Mouse (Mus musculus) spleen, adult 10 weeks (tissue): ENCODE measurements around the gene Gm21719. TPM values are rescaled to one million over a fixed set of nuclear protein-coding genes. Genes with fewer than 3 reads are reported as not detected.

Source experiments
- polyA plus RNA-seq: library from polyadenylated mRNA; stranded (reverse); fragments of 350-450 nt; fragmentation: Illumina TruSeq; extraction: RNeasy Lipid Tissue Mini Kit (QIAGEN cat#74804); gene quantifications from one replicate; pipeline ENCODE4 v1.2.3, GENCODE M21; 2015; ENCODE audit warnings: low replicate concordance; ENCODE audit not compliant: insufficient read depth

Gm21719 gene
- polyA plus RNA-seq: not detected

DNA sequence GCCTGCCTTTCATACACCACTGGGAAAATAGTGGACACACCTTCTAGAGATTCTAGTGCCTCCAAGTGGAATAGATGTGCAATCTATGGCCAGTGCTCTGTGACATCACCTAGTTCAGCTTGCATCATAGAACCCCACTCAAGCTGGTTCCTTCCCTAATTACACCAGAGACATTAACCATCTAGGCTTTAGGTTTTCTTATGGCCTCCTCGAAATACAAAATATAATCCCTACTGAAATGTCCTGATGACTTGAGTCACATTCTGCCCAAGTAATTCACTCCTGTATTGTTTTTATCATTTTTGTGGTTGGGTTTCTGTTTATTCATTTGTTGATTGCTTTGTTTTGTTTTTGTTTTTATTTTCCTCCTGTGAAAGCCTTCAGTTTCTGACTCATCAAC is at the start of gene Gm21719:
Gm21719 (minus strand) TSS at position 101 of the 400 bp plus-strand sequence.

Other genes starting within 250 kb of the Gm21719 start
- not detected for gene Gm28919, start 99.3 kb downstream of the Gm21719 start, polyA plus RNA-seq
- gene Gm20830, start 235.4 kb upstream of the Gm21719 start, polyA plus RNA-seq: not detected